ENCODE assay signal across 17 mouse cellular contexts in genomic region chrX:157630341-157630740, GRCm38 (mm10).
"Had no signal": no experiment of that assay in that cellular context is flagged by ENCODE, and none has a peak within 500 bp of the region (broad histone marks: within the 10 kb centered on the region; RNA-seq: fewer than 3 reads in every experiment).

No protein-coding gene starts in this region.

- H3K9me3 ChIP-seq: liver, embryonic 13.5 days; midbrain, embryonic 12.5 days; midbrain, embryonic 15.5 days; neural tube, embryonic 12.5 days; neural tube, embryonic 15.5 days; stomach, embryonic 15.5 days had no signal

- H3K4me2 ChIP-seq: liver, embryonic 13.5 days; midbrain, embryonic 12.5 days; midbrain, embryonic 15.5 days; neural tube, embryonic 12.5 days; neural tube, embryonic 15.5 days; stomach, embryonic 15.5 days had no signal

- DNase-seq: kidney, adult 2 months; kidney, postnatal 10 days; kidney, postnatal 36 days; layer of hippocampus, postnatal 36 days; liver, embryonic 13.5 days; lung, adult 2 months; retina, postnatal 1 day; right cerebral cortex, postnatal 25 days; spleen, adult 18-20 months; thymus, postnatal 25 days had no signal

- H3K4me3 ChIP-seq: left cerebral cortex, adult 2 months; liver, embryonic 13.5 days; midbrain, embryonic 12.5 days; midbrain, embryonic 15.5 days; neural tube, embryonic 12.5 days; neural tube, embryonic 15.5 days; stomach, embryonic 15.5 days had no signal

- H3K9ac ChIP-seq: liver, embryonic 13.5 days; midbrain, embryonic 12.5 days; midbrain, embryonic 15.5 days; neural tube, embryonic 12.5 days; neural tube, embryonic 15.5 days; stomach, embryonic 15.5 days had no signal

- H3K4me1 ChIP-seq: liver, embryonic 13.5 days; midbrain, embryonic 12.5 days; midbrain, embryonic 15.5 days; neural tube, embryonic 12.5 days; neural tube, embryonic 15.5 days; stomach, embryonic 15.5 days had no signal

- H3K27ac ChIP-seq: left cerebral cortex, adult 2 months; liver, embryonic 13.5 days; macrophage; midbrain, embryonic 12.5 days; midbrain, embryonic 15.5 days; neural tube, embryonic 12.5 days; neural tube, embryonic 15.5 days; stomach, embryonic 15.5 days had no signal

- H3K27me3 ChIP-seq: liver, embryonic 13.5 days; midbrain, embryonic 12.5 days; midbrain, embryonic 15.5 days; neural tube, embryonic 12.5 days; neural tube, embryonic 15.5 days; stomach, embryonic 15.5 days had no signal

- ATAC-seq: midbrain, embryonic 15.5 days had no signal

- H3K36me3 ChIP-seq: liver, embryonic 13.5 days; midbrain, embryonic 12.5 days; midbrain, embryonic 15.5 days; neural tube, embryonic 12.5 days; neural tube, embryonic 15.5 days; stomach, embryonic 15.5 days had no signal
